Mouse (Mus musculus) embryonic facial prominence, embryonic 15.5 days (tissue): ENCODE data around the gene Eed. TPM values are rescaled to one million over a fixed set of nuclear protein-coding genes. Genes with fewer than 3 reads are reported as not detected.

Experiments
- ATAC-seq: fragments of 200-750 bp; cut with Nextera tagmentation; 2 replicates; pipeline ENCODE4 v1.8.0; 2017; ENCODE audit warnings: low read depth, moderate TSS enrichment; ENCODE audit not compliant: insufficient number of reproducible peaks, low FRiP score, low TSS enrichment
- H3K27ac ChIP-seq: fragments of 300-500 bp; sonication (generic); replicated peaks from 2 replicates; pipeline ENCODE4 v1.5.1; 2015; ENCODE audit warnings: mild to moderate bottlenecking, inconsistent platforms
- H3K27me3 ChIP-seq: fragments of 300-500 bp; sonication (generic); 2 replicates; pipeline ENCODE4 v1.6.1; 2015; ENCODE audit warnings: inconsistent platforms
- H3K36me3 ChIP-seq: fragments of 300-500 bp; sonication (generic); 2 replicates; pipeline ENCODE4 v1.6.1; 2015; ENCODE audit warnings: mild to moderate bottlenecking, inconsistent platforms
- H3K4me1 ChIP-seq: fragments of 300-500 bp; sonication (generic); 2 replicates; pipeline ENCODE4 v1.6.1; 2015; ENCODE audit warnings: inconsistent platforms
- H3K4me2 ChIP-seq: fragments of 300-500 bp; sonication (generic); replicated peaks from 2 replicates; pipeline ENCODE4 v1.6.1; 2015; ENCODE audit warnings: mild to moderate bottlenecking, inconsistent platforms
- H3K4me3 ChIP-seq: fragments of 300-500 bp; sonication (generic); replicated peaks from 2 replicates; pipeline ENCODE4 v1.5.1; 2015; ENCODE audit warnings: mild to moderate bottlenecking, inconsistent platforms
- H3K9ac ChIP-seq: fragments of 300-500 bp; sonication (generic); 2 replicates; pipeline ENCODE4 v1.6.1; 2015; ENCODE audit warnings: inconsistent platforms
- H3K9me3 ChIP-seq: fragments of 300-500 bp; sonication (generic); replicated peaks from 2 replicates; pipeline ENCODE4 v1.6.1; 2016; ENCODE audit warnings: inconsistent platforms
- WGBS: fragments of 180-500 bp; shearing (Covaris S2); methylation state at CpG from one replicate; pipeline ENCODE4 v1.1.7; 2015; 5-methylcytosine and 5-hydroxymethylcytosine counted together
- polyA plus RNA-seq: library from polyadenylated mRNA; unstranded; fragments of >200 nt; fragmentation: Nextera tagmentation; extraction: Ambion mirVana; gene quantifications from 2 replicates; pipeline ENCODE4 v1.2.1, GENCODE M21; 2015

Eed gene
- polyA plus RNA-seq, 1 experiment from 2014 or later: 64.2 TPM

- H3K9ac ChIP-seq: no peak overlapping the region
- H3K36me3 ChIP-seq: no peaks in the 10 kb centered on the region
- peaks cover 22% of the 10 kb centered on the region for H3K4me1 ChIP-seq
- H3K9me3 ChIP-seq: no peaks in the 10 kb centered on the region
- no peak for ATAC-seq
- H3K27me3 ChIP-seq: no peaks in the 10 kb centered on the region
- no peak overlapping the region for H3K4me3 ChIP-seq
- peak overlapping the region; percentile 23 for H3K4me2 ChIP-seq
- WGBS: 20% methylated on average over 8 of the region's 8 CpGs
- 0 out of 2 replicates have a peak overlapping the region, but pooled peaks have one; percentile 35 for H3K27ac ChIP-seq
Observed at GRCm38 (mm10) chr7:89907950-89908349, 72.8 kb downstream of the Eed start.

Other genes starting within 250 kb of the Eed start
- 1.5 and 2.0 TPM in 2 replicates for gene Ccdc81, start 77.4 kb downstream of the Eed start, polyA plus RNA-seq
- gene Hikeshi, start 39.8 kb downstream of the Eed start, polyA plus RNA-seq: 124 TPM in 2 replicates
- 41.8 and 44.7 TPM in 2 replicates for gene Picalm, start 149.2 kb upstream of the Eed start, polyA plus RNA-seq